Mouse (Mus musculus) erythroblast, embryonic 14.5 days (primary cell): ENCODE measurements around the gene Timp2.

Experiments used
- GATA1 ChIP-seq: IDR thresholded peaks from 2 replicates; pipeline ENCODE4 v1.6.1; 2012; ENCODE audit warnings: low read length, inconsistent platforms, mixed read lengths
- TAL1 ChIP-seq: IDR thresholded peaks from 3 replicates; pipeline ENCODE4 v1.6.1; 2012; ENCODE audit warnings: low read length, inconsistent platforms, mixed read lengths

GRCm38 (mm10) chr11:118312132-118312723 is 43.3 kb downstream of the Timp2 start:
- TF ChIP-seq TAL1: no peak
- no peak for TF ChIP-seq GATA1
